Mouse (Mus musculus) forebrain, embryonic 11.5 days (tissue): ENCODE measurements around the gene Zmynd12. TPM values are rescaled to one million over a fixed set of nuclear protein-coding genes. Genes with fewer than 3 reads are reported as not detected.

Source experiments
- ATAC-seq: fragments of 200-750 bp; cut with Nextera tagmentation; replicated peaks from 2 replicates; pipeline ENCODE4 v1.8.0; 2017; ENCODE audit warnings: moderate TSS enrichment; ENCODE audit not compliant: low FRiP score
- DNase-seq: peaks from one replicate; pipeline ENCODE4 v3.0.0-alpha.2; 2017; ENCODE audit warnings: low spot score
- H3K27ac ChIP-seq: fragments of 300-500 bp; sonication (generic); 2 replicates; pipeline ENCODE4 v1.5.1; 2014; ENCODE audit warnings: low read depth, low read length
- H3K27me3 ChIP-seq: fragments of 300-500 bp; sonication (generic); 2 replicates; pipeline ENCODE4 v1.6.1; 2014; ENCODE audit warnings: mild to moderate bottlenecking, low read length, mixed read lengths; ENCODE audit not compliant: control insufficient read depth, insufficient read depth
- H3K36me3 ChIP-seq: fragments of 300-500 bp; sonication (generic); 2 replicates; pipeline ENCODE4 v1.6.1; 2014; ENCODE audit warnings: mild to moderate bottlenecking, low read length, moderate library complexity, mixed read lengths; ENCODE audit not compliant: control insufficient read depth, insufficient read depth
- H3K4me1 ChIP-seq: fragments of 300-500 bp; sonication (generic); replicated peaks from 2 replicates; pipeline ENCODE4 v1.6.1; 2014; ENCODE audit warnings: low read length, mixed read lengths; ENCODE audit not compliant: control insufficient read depth, insufficient read depth
- H3K4me2 ChIP-seq: fragments of 300-500 bp; sonication (generic); 2 replicates; pipeline ENCODE4 v1.6.1; 2014; ENCODE audit warnings: low read depth, mild to moderate bottlenecking, low read length, moderate library complexity, mixed read lengths; ENCODE audit not compliant: severe bottlenecking
- H3K4me3 ChIP-seq: fragments of 300-500 bp; sonication (generic); 2 replicates; pipeline ENCODE4 v1.5.1; 2014; ENCODE audit warnings: low read depth, low read length
- H3K9ac ChIP-seq: fragments of 300-500 bp; sonication (generic); 2 replicates; pipeline ENCODE4 v1.6.1; 2014; ENCODE audit warnings: low read length
- H3K9me3 ChIP-seq: fragments of 300-500 bp; sonication (generic); 2 replicates; pipeline ENCODE4 v1.6.1; 2016; ENCODE audit warnings: low read length, mixed read lengths; ENCODE audit not compliant: control insufficient read depth
- WGBS: fragments of 180-500 bp; shearing (Covaris S2); extraction: QIAGEN DNeasy Blood & Tissue Kit; methylation state at CpG from one replicate; pipeline ENCODE4 v1.1.7; 2014; 5-methylcytosine and 5-hydroxymethylcytosine counted together
- polyA plus RNA-seq: library from polyadenylated mRNA; unstranded; fragments of >200 nt; fragmentation: Nextera tagmentation; extraction: Ambion mirVana; gene quantifications from 2 replicates; pipeline ENCODE4 v1.2.1, GENCODE M21; 2014

Zmynd12 gene
- polyA plus RNA-seq, 1 experiment from 2014 or later = not detected

- ATAC-seq = no peak
- 75% methylated on average over 3 of the region's 3 CpGs for WGBS
- no peaks in the 10 kb centered on the region for H3K9me3 ChIP-seq
- no peak overlapping the region for H3K9ac ChIP-seq
- no peaks in the 10 kb centered on the region for H3K4me1 ChIP-seq
- no peaks in the 10 kb centered on the region for H3K36me3 ChIP-seq
- H3K27me3 ChIP-seq = no peaks in the 10 kb centered on the region
- H3K4me3 ChIP-seq = no peak overlapping the region
- no peak overlapping the region for H3K27ac ChIP-seq
- no peak for DNase-seq
- H3K4me2 ChIP-seq = no peak overlapping the region
These were observed 90.1 kb downstream of the Zmynd12 start for GRCm38 (mm10) chr4:119512731-119513141.

Other genes starting within 250 kb of the Zmynd12 start
- 10.5 and 11.1 TPM in 2 replicates for gene Zfp691, start 248.6 kb upstream of the Zmynd12 start, polyA plus RNA-seq
- 11.1 and 11.4 TPM in 2 replicates for gene Ermap, start 232.8 kb upstream of the Zmynd12 start, polyA plus RNA-seq
- gene Svbp, start 227.5 kb upstream of the Zmynd12 start, polyA plus RNA-seq = 146 and 150 TPM in 2 replicates
- not detected in 2 replicates for gene Tmem269, start 204.6 kb upstream of the Zmynd12 start, polyA plus RNA-seq
- 37.3 and 37.8 TPM in 2 replicates for gene AU022252, start 190.1 kb upstream of the Zmynd12 start, polyA plus RNA-seq
- gene P3h1, start 189.9 kb upstream of the Zmynd12 start, polyA plus RNA-seq = 16.8 and 17.8 TPM in 2 replicates
- gene Cldn19, start 167.4 kb upstream of the Zmynd12 start, polyA plus RNA-seq = 0.21 and 0.31 TPM in 2 replicates
- gene Ybx1, start 128.2 kb upstream of the Zmynd12 start, polyA plus RNA-seq = 1,312 and 1,467 TPM in 2 replicates
- 119 and 133 TPM in 2 replicates for gene Ppih, start 102.3 kb upstream of the Zmynd12 start, polyA plus RNA-seq
- gene Ccdc30, start 7.3 kb upstream of the Zmynd12 start, polyA plus RNA-seq = 10.2 and 11.0 TPM in 2 replicates
- gene Ppcs, start 394 bp upstream of the Zmynd12 start, polyA plus RNA-seq = 19.5 and 19.9 TPM in 2 replicates
- 5.2 and 5.6 TPM in 2 replicates for gene Rimkla, start 69.8 kb downstream of the Zmynd12 start, polyA plus RNA-seq
- 27.9 and 30.9 TPM in 2 replicates for gene Foxj3, start 114.2 kb downstream of the Zmynd12 start, polyA plus RNA-seq
- gene Frg2f1, start 116.7 kb downstream of the Zmynd12 start, polyA plus RNA-seq = 3.4 TPM in 2 replicates
- not detected in 2 replicates for gene Guca2a, start 214.9 kb downstream of the Zmynd12 start, polyA plus RNA-seq
- gene Guca2b, start 236.1 kb downstream of the Zmynd12 start, polyA plus RNA-seq = not detected in 2 replicates